Mouse (Mus musculus): Measurements from ENCODE around the gene Gm4869. TPM values are rescaled to one million over a fixed set of nuclear protein-coding genes. Genes with fewer than 3 reads are reported as not detected.

Gene Gm4869
- not detected in 2 replicates for polyA plus RNA-seq (2014; fragmentation: Nextera tagmentation; extraction: Ambion mirVana)

GRCm38 (mm10) chr5:140445345-140445744, at the start of gene Gm4869:
Gene Gm4869 (plus strand): TSS chr5:140445645.
- H3K9ac ChIP-seq (ENCODE audit: low read depth, low read length): no peak within 1 kb of the TSS
- no peaks in the 10 kb centered on the region for H3K27me3 ChIP-seq (ENCODE audit: control insufficient read depth, insufficient read depth, low read length)

DNA sequence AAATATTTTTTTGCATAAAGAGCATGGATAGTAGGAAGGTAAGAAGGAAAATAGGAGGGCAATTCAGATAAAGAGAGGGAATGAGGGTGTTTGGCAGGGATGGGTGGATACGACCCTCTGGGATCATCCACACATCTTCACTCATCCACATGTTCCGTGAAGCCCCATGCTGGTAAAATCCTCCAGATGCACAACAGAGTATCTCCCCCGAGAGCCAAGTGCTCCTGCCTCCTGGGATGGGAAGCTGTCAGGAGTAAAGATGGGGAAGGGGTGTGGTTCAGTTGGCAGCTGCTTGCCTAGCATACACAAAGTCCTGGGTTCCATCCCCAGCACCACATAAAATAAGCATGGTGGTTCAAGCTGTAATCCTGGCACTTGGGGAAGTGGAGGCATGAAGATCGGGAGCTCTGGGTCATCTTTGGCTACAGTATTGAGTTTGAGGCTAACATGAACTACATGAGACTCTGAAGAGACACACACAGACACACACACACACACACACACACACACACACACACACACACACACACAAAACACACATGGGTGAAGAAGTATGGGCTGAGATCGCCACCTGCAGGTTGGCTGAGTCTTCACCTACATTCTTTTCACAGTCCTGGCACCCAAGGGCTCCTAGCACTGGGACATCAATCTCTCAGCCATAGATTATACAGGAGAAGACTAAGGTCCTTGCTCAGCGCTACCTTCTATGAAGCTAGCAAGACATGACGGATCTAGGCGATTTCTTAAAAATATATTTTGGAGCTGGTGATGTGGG, 49.1 kb upstream of the Gm4869 start:
- H3K9me3 ChIP-seq (ENCODE audit: control insufficient read depth, low read length): no peaks in the 10 kb centered on the region
- H3K27ac ChIP-seq (ENCODE audit: low read depth, low read length): no peak overlapping the region
- H3K9ac ChIP-seq (ENCODE audit: low read depth, low read length): no peak overlapping the region
- no peak overlapping the region for H3K4me3 ChIP-seq (ENCODE audit: low read length)
- no peaks in the 10 kb centered on the region for H3K4me1 ChIP-seq (ENCODE audit: control insufficient read depth, insufficient read depth, low read length)
- no peak for ATAC-seq (ENCODE audit: low FRiP score, low TSS enrichment)
- H3K27me3 ChIP-seq (ENCODE audit: control insufficient read depth, insufficient read depth, low read length): no peaks in the 10 kb centered on the region
- no peak overlapping the region for H3K4me2 ChIP-seq (replicated peaks; ENCODE audit: low read depth, low read length)
- H3K36me3 ChIP-seq (ENCODE audit: control insufficient read depth, insufficient read depth, low read length): no peaks in the 10 kb centered on the region
- WGBS: 72% methylated on average over 8 of the region's 8 CpGs

More at GRCm38 (mm10) chr5:140445345-140445744, at the start of gene Gm4869:
- WGBS: 88% methylated on average over 5 of the region's 5 CpGs
- Histone ChIP-seq H3K27ac (ENCODE audit: low read depth, low read length) (no peak within 1 kb of the TSS), H3K4me1 (ENCODE audit: control insufficient read depth, insufficient read depth, low read length) (no peaks in the 10 kb centered on the region), H3K9me3 (ENCODE audit: control insufficient read depth, low read length) (no peaks in the 10 kb centered on the region), H3K4me2 (replicated peaks; ENCODE audit: low read depth, low read length) (no peak within 1 kb of the TSS), H3K36me3 (ENCODE audit: control insufficient read depth, insufficient read depth, low read length) (peaks cover 52% of the 10 kb centered on the region), H3K4me3 (ENCODE audit: low read length) (no peak within 1 kb of the TSS)
- ATAC-seq (ENCODE audit: low FRiP score, low TSS enrichment): no peak

DNA sequence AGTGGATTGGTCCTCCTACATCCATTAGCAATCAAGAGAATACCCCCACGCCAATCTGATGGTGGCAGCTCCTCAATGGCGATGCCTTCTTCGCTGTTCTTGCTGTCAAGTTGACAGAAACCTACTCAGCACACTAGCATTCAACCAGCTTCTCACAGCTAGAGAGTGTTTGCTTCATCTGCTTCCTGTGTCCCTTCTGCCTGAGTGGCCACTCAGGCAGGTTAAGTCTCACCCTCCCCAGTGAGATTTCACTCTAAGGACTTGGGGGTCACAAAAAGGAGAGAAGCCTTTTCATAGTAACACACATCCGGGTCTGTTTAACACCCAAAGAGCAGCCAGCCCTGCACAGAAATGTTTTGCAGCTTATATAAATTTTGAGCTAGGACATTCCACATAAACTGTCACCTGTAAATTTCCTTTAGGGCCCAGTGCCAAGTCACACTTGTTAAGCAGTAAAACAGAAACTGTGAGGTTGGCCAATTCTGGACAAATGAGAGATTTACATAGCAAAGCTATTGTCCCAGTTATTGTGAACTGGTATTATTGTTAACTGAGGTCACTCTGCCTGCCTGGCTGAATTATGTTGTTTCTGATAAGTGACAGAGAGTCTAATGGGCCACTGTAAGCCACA, 42.7 kb upstream of the Gm4869 start:
- no peaks in the 10 kb centered on the region for H3K36me3 ChIP-seq (ENCODE audit: control insufficient read depth, insufficient read depth, low read length)
- no peak overlapping the region for H3K4me2 ChIP-seq (replicated peaks; ENCODE audit: low read depth, low read length)
- ATAC-seq (ENCODE audit: low FRiP score, low TSS enrichment): no peak
- H3K27me3 ChIP-seq (ENCODE audit: control insufficient read depth, insufficient read depth, low read length): no peaks in the 10 kb centered on the region
- no peaks in the 10 kb centered on the region for H3K9me3 ChIP-seq (ENCODE audit: control insufficient read depth, low read length)
- H3K4me1 ChIP-seq (ENCODE audit: control insufficient read depth, insufficient read depth, low read length): 0 out of 2 replicates have a peak, but pooled peaks cover 4% of the 10 kb centered on the region
- no peak overlapping the region for H3K27ac ChIP-seq (ENCODE audit: low read depth, low read length)
- 70% methylated on average over 4 of the region's 4 CpGs for WGBS
- H3K9ac ChIP-seq (ENCODE audit: low read depth, low read length): no peak overlapping the region
- H3K4me3 ChIP-seq (ENCODE audit: low read length): no peak overlapping the region

- Histone ChIP-seq H3K9me3 (ENCODE audit: control insufficient read depth, low read length) (no peaks in the 10 kb centered on the region), H3K4me1 (ENCODE audit: control insufficient read depth, insufficient read depth, low read length) (0 out of 2 replicates have a peak, but pooled peaks cover 4% of the 10 kb centered on the region), H3K27me3 (ENCODE audit: control insufficient read depth, insufficient read depth, low read length) (no peaks in the 10 kb centered on the region), H3K4me2 (replicated peaks; ENCODE audit: low read depth, low read length) (no peak overlapping the region), H3K9ac (ENCODE audit: low read depth, low read length) (no peak overlapping the region), H3K36me3 (ENCODE audit: control insufficient read depth, insufficient read depth, low read length) (no peaks in the 10 kb centered on the region), H3K4me3 (ENCODE audit: low read length) (no peak overlapping the region), H3K27ac (ENCODE audit: low read depth, low read length) (no peak overlapping the region)
- 78% methylated on average over 6 of the region's 6 CpGs for WGBS
- no peak for ATAC-seq (ENCODE audit: low FRiP score, low TSS enrichment)
These were observed 40.3 kb upstream of the Gm4869 start for GRCm38 (mm10) chr5:140405126-140405525.

DNA sequence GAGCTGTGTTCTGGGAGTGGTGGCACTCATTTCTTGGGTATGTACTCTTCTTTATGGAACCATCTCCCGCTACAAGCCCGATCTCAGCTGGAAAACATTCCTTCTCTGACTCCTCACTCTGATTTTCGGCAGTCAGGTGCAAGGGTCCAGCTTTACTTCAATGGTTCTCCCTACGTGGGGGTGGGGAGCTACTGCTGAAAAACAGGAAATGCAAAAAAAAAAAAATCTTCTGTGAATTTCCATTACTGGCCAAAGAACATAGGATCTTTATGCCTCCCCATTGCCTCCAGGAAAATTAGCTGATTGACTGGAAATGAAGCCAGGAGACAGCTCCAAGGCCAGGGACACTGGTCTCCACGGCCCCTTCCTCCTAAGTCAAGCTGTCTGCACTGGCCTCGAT, 38.8 kb upstream of the Gm4869 start:
- no peak overlapping the region for H3K27ac ChIP-seq (ENCODE audit: low read depth, low read length)
- no peak overlapping the region for H3K4me3 ChIP-seq (ENCODE audit: low read length)
- no peaks in the 10 kb centered on the region for H3K9me3 ChIP-seq (ENCODE audit: control insufficient read depth, low read length)
- no peak overlapping the region for H3K9ac ChIP-seq (ENCODE audit: low read depth, low read length)
- ATAC-seq (ENCODE audit: low FRiP score, low TSS enrichment): no peak
- H3K4me1 ChIP-seq (ENCODE audit: control insufficient read depth, insufficient read depth, low read length): 0 out of 2 replicates have a peak, but pooled peaks cover 4% of the 10 kb centered on the region
- no peak overlapping the region for H3K4me2 ChIP-seq (replicated peaks; ENCODE audit: low read depth, low read length)
- 59% methylated on average over 6 of the region's 6 CpGs for WGBS
- H3K27me3 ChIP-seq (ENCODE audit: control insufficient read depth, insufficient read depth, low read length): no peaks in the 10 kb centered on the region
- H3K36me3 ChIP-seq (ENCODE audit: control insufficient read depth, insufficient read depth, low read length): no peaks in the 10 kb centered on the region

DNA sequence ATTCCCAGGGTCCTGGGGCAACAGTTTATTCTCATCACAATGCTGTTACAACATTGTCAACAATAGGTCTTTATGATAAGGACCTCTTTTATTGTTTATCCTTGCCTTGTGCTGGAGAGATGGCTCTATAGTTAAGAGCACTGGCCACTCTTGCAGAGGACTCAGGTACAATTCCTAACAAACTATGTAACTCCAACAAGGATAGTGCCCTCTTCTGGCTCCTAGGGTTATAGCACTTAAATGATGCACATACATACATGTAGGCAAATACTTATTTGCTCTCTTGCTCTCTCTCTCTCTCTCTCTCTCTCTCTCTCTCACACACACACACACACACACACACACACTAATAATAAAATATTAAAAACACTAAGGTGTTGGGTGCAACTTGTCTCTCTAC, 36.6 kb upstream of the Gm4869 start:
- Histone ChIP-seq H3K36me3 (ENCODE audit: control insufficient read depth, insufficient read depth, low read length) (no peaks in the 10 kb centered on the region), H3K4me2 (replicated peaks; ENCODE audit: low read depth, low read length) (no peak overlapping the region), H3K4me3 (ENCODE audit: low read length) (no peak overlapping the region), H3K4me1 (ENCODE audit: control insufficient read depth, insufficient read depth, low read length) (0 out of 2 replicates have a peak, but pooled peaks cover 4% of the 10 kb centered on the region), H3K27ac (ENCODE audit: low read depth, low read length) (no peak overlapping the region), H3K9me3 (ENCODE audit: control insufficient read depth, low read length) (no peaks in the 10 kb centered on the region), H3K27me3 (ENCODE audit: control insufficient read depth, insufficient read depth, low read length) (no peaks in the 10 kb centered on the region; the same call in 1 of the 2 replicates), H3K9ac (ENCODE audit: low read depth, low read length) (no peak overlapping the region)
- ATAC-seq (ENCODE audit: low FRiP score, low TSS enrichment): no peak

- no peaks in the 10 kb centered on the region; the same call in 1 of the 2 replicates for H3K27me3 ChIP-seq (ENCODE audit: control insufficient read depth, insufficient read depth, low read length)
- H3K4me3 ChIP-seq (ENCODE audit: low read length): no peak overlapping the region
- H3K4me1 ChIP-seq (ENCODE audit: control insufficient read depth, insufficient read depth, low read length): 0 out of 2 replicates have a peak, but pooled peaks cover 4% of the 10 kb centered on the region
- 40% methylated on average over 8 of the region's 8 CpGs for WGBS
- no peak overlapping the region for H3K27ac ChIP-seq (ENCODE audit: low read depth, low read length)
- ATAC-seq (ENCODE audit: low FRiP score, low TSS enrichment): peak; percentile 64
- no peaks in the 10 kb centered on the region for H3K36me3 ChIP-seq (ENCODE audit: control insufficient read depth, insufficient read depth, low read length)
- no peaks in the 10 kb centered on the region for H3K9me3 ChIP-seq (ENCODE audit: control insufficient read depth, low read length)
- H3K4me2 ChIP-seq (replicated peaks; ENCODE audit: low read depth, low read length): no peak overlapping the region
- no peak overlapping the region for H3K9ac ChIP-seq (ENCODE audit: low read depth, low read length)
These were observed 34.1 kb upstream of the Gm4869 start for GRCm38 (mm10) chr5:140411339-140411738.

DNA sequence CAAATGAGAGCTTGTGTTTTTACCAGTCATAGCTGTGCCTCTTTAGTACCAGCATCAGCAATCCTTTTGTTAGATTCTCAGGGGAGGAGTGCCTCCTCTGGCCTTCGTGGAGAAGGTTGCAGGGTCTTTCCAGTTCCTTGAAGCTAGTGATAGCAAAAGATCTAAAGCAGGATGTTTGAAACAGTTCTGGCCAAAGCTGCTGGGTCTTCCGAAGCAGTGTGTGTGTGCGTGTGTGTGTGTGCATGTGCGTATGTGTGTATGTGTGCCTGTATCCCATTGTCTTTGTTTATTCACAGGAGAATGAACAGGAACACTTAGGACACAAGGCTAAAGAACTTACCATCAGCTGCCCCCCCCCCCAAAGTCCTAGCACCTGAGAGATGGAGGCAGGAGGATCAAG, 30.8 kb upstream of the Gm4869 start:
- no peaks in the 10 kb centered on the region for H3K4me1 ChIP-seq (ENCODE audit: control insufficient read depth, insufficient read depth, low read length)
- no peak overlapping the region for H3K4me2 ChIP-seq (replicated peaks; ENCODE audit: low read depth, low read length)
- no peaks in the 10 kb centered on the region for H3K36me3 ChIP-seq (ENCODE audit: control insufficient read depth, insufficient read depth, low read length)
- no peaks in the 10 kb centered on the region for H3K9me3 ChIP-seq (ENCODE audit: control insufficient read depth, low read length)
- no peak for ATAC-seq (ENCODE audit: low FRiP score, low TSS enrichment)
- no peaks in the 10 kb centered on the region; the same call in 1 of the 2 replicates for H3K27me3 ChIP-seq (ENCODE audit: control insufficient read depth, insufficient read depth, low read length)
- H3K4me3 ChIP-seq (ENCODE audit: low read length): no peak overlapping the region
- no peak overlapping the region for H3K27ac ChIP-seq (ENCODE audit: low read depth, low read length)
- WGBS: 64% methylated on average over 4 of the region's 4 CpGs
- no peak overlapping the region for H3K9ac ChIP-seq (ENCODE audit: low read depth, low read length)

- WGBS: under 1% methylated on average over 12 of the region's 12 CpGs
- ATAC-seq (ENCODE audit: low FRiP score, low TSS enrichment): no peak
- Histone ChIP-seq H3K9ac (ENCODE audit: low read depth, low read length) (peak overlapping the region; percentile 97), H3K36me3 (ENCODE audit: control insufficient read depth, insufficient read depth, low read length) (peaks cover 3% of the 10 kb centered on the region; the same call in 1 of the 2 replicates), H3K4me3 (ENCODE audit: low read length) (peak overlapping the region; percentile 97), H3K27me3 (ENCODE audit: control insufficient read depth, insufficient read depth, low read length) (no peaks in the 10 kb centered on the region; the same call in 1 of the 2 replicates), H3K27ac (ENCODE audit: low read depth, low read length) (peak overlapping the region; percentile 85), H3K4me2 (replicated peaks; ENCODE audit: low read depth, low read length) (peak overlapping the region; percentile 56), H3K4me1 (ENCODE audit: control insufficient read depth, insufficient read depth, low read length) (peaks cover 8% of the 10 kb centered on the region), H3K9me3 (ENCODE audit: control insufficient read depth, low read length) (no peaks in the 10 kb centered on the region)
These were observed 27.3 kb upstream of the Gm4869 start for GRCm38 (mm10) chr5:140418106-140418488.
